Mouse (Mus musculus): Measurements from ENCODE around the gene Cradd. TPM values are rescaled to one million over a fixed set of nuclear protein-coding genes. Genes with fewer than 3 reads are reported as not detected.
A peak's percentile ranks its signal among the peaks of the same experiment; 100 is the strongest.

The Cradd gene
- polyA plus RNA-seq, 1 experiment from 2014 or later = 7.6 TPM

GRCm38 (mm10) chr10:95233044-95233443 lies 90.9 kb downstream of the Cradd start:
- Histone ChIP-seq H3K36me3 (no peaks in the 10 kb centered on the region), H3K9me3 (replicated peaks) (no peaks in the 10 kb centered on the region), H3K9ac (no peak overlapping the region), H3K4me1 (replicated peaks) (peaks cover 33% of the 10 kb centered on the region), H3K4me3 (no peak overlapping the region), H3K27ac (peak overlapping the region; percentile 17; the same call in 1 of the 2 replicates), H3K27me3 (no peaks in the 10 kb centered on the region), H3K4me2 (0 out of 2 replicates have a peak overlapping the region, but pooled peaks have one; percentile 5)
- 46% methylated on average over 10 of the region's 10 CpGs for WGBS
- 0 out of 2 replicates have a peak, but pooled peaks have one; percentile 28 for ATAC-seq (replicated peaks; ENCODE audit: insufficient number of reproducible peaks, insufficient read depth, low FRiP score, low read depth)

GRCm38 (mm10) chr10:95232554-95232953 lies 91.4 kb downstream of the Cradd start:
- Histone ChIP-seq H3K9ac (no peak overlapping the region), H3K4me3 (no peak overlapping the region), H3K9me3 (replicated peaks) (no peaks in the 10 kb centered on the region), H3K4me2 (no peak overlapping the region), H3K27me3 (no peaks in the 10 kb centered on the region), H3K36me3 (no peaks in the 10 kb centered on the region), H3K27ac (peak overlapping the region; percentile 24), H3K4me1 (replicated peaks) (peaks cover 33% of the 10 kb centered on the region)
- 45% methylated on average over 3 of the region's 3 CpGs for WGBS
- 0 out of 2 replicates have a peak, but pooled peaks have one; percentile 51 for ATAC-seq (replicated peaks; ENCODE audit: insufficient number of reproducible peaks, insufficient read depth, low FRiP score, low read depth)

DNA sequence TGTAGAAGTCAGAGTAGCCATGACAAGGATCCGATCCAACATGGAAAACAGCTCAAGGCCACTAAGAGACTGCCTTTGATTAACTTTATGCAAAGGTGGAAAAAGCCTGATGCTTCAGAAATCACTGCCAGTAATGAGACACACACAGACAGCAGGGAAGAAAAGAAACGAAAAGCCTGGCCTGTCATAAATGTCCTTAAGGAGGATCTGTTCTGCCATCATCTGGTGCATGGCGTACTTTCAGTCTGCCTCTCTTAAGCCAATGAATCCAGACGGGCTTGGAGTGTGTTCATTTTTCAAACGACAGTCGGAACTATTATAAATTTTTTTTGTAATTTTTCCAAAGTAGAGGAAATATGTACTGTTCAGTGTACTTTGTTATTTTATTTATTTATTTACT lies 95.7 kb downstream of the Cradd start:
- 76% methylated on average over 6 of the region's 6 CpGs for WGBS
- Histone ChIP-seq H3K4me1 (replicated peaks) (peaks cover 14% of the 10 kb centered on the region), H3K4me2 (no peak overlapping the region), H3K27me3 (no peaks in the 10 kb centered on the region), H3K27ac (no peak overlapping the region), H3K36me3 (no peaks in the 10 kb centered on the region), H3K9me3 (replicated peaks) (no peaks in the 10 kb centered on the region), H3K4me3 (no peak overlapping the region), H3K9ac (no peak overlapping the region)
- ATAC-seq (replicated peaks; ENCODE audit: insufficient number of reproducible peaks, insufficient read depth, low FRiP score, low read depth) = no peak

GRCm38 (mm10) chr10:95227590-95227989 lies 96.3 kb downstream of the Cradd start:
- no peaks in the 10 kb centered on the region for H3K36me3 ChIP-seq
- H3K27ac ChIP-seq = no peak overlapping the region
- ATAC-seq (replicated peaks; ENCODE audit: insufficient number of reproducible peaks, insufficient read depth, low FRiP score, low read depth) = no peak

GRCm38 (mm10) chr10:95226772-95227171 lies 97.2 kb downstream of the Cradd start:
- 65% methylated on average over 4 of the region's 4 CpGs for WGBS
- Histone ChIP-seq H3K4me2 (no peak overlapping the region), H3K36me3 (no peaks in the 10 kb centered on the region), H3K9ac (no peak overlapping the region), H3K27ac (no peak overlapping the region), H3K9me3 (replicated peaks) (no peaks in the 10 kb centered on the region), H3K4me3 (no peak overlapping the region), H3K27me3 (no peaks in the 10 kb centered on the region), H3K4me1 (replicated peaks) (peaks cover 8% of the 10 kb centered on the region)
- ATAC-seq (replicated peaks; ENCODE audit: insufficient number of reproducible peaks, insufficient read depth, low FRiP score, low read depth) = no peak

More at GRCm38 (mm10) chr10:95227590-95227989, 96.3 kb downstream of the Cradd start:
- no peaks in the 10 kb centered on the region for H3K9me3 ChIP-seq (replicated peaks)
- H3K4me1 ChIP-seq (replicated peaks) = peaks cover 10% of the 10 kb centered on the region
- H3K4me2 ChIP-seq = no peak overlapping the region
- WGBS = 40% methylated on average over 1 of the region's 1 CpGs
- no peak overlapping the region for H3K4me3 ChIP-seq
- no peak overlapping the region for H3K9ac ChIP-seq
- H3K27me3 ChIP-seq = no peaks in the 10 kb centered on the region

- no peak overlapping the region for H3K4me3 ChIP-seq
- no peaks in the 10 kb centered on the region for H3K36me3 ChIP-seq
- no peaks in the 10 kb centered on the region for H3K9me3 ChIP-seq (replicated peaks)
- peaks cover 11% of the 10 kb centered on the region for H3K4me1 ChIP-seq (replicated peaks)
- H3K27me3 ChIP-seq = no peaks in the 10 kb centered on the region
- no peak for ATAC-seq (replicated peaks; ENCODE audit: insufficient number of reproducible peaks, insufficient read depth, low FRiP score, low read depth)
- no peak overlapping the region for H3K4me2 ChIP-seq
- no peak overlapping the region for H3K27ac ChIP-seq
- WGBS = 77% methylated on average over 4 of the region's 4 CpGs
- H3K9ac ChIP-seq = no peak overlapping the region
These were observed 98.9 kb downstream of the Cradd start for GRCm38 (mm10) chr10:95225006-95225405.

DNA sequence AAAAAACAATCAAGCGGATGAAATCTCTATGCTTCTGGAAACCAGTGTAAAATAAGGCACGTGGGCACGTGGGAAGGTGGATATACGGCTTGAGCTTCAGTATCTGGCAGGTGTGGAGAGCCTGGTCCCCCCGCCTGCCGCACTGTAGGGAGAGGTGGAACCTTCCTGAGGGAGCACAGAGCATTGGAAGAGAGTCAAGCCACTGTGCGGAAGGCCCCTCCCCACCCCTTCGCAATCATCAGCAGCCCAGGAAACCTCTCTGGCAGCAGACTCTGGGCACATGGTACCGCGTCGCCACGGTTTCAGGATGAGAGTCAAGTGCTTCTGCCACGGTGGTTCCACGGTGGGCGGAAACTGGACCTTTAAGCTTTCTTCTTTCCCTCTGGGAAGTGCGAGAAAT lies 100.7 kb downstream of the Cradd start:
- Histone ChIP-seq H3K9me3 (replicated peaks) (no peaks in the 10 kb centered on the region), H3K27ac (no peak overlapping the region)
- WGBS = 65% methylated on average over 16 of the region's 16 CpGs

GRCm38 (mm10) chr10:95221914-95222313 lies 102.0 kb downstream of the Cradd start:
- H3K4me2 ChIP-seq = no peak overlapping the region
- H3K4me3 ChIP-seq = no peak overlapping the region
- H3K4me1 ChIP-seq (replicated peaks) = peaks cover 14% of the 10 kb centered on the region
- H3K27ac ChIP-seq = no peak overlapping the region
- H3K9ac ChIP-seq = no peak overlapping the region
- H3K9me3 ChIP-seq (replicated peaks) = no peaks in the 10 kb centered on the region
- ATAC-seq (replicated peaks; ENCODE audit: insufficient number of reproducible peaks, insufficient read depth, low FRiP score, low read depth) = no peak
- H3K27me3 ChIP-seq = no peaks in the 10 kb centered on the region
- H3K36me3 ChIP-seq = no peaks in the 10 kb centered on the region
- WGBS = 41% methylated on average over 9 of the region's 9 CpGs

More for the DNA sequence above, 100.7 kb downstream of the Cradd start:
- Histone ChIP-seq H3K4me1 (replicated peaks) (peaks cover 11% of the 10 kb centered on the region), H3K27me3 (no peaks in the 10 kb centered on the region), H3K4me2 (no peak overlapping the region; the same call in 1 of the 2 replicates), H3K4me3 (no peak overlapping the region), H3K9ac (no peak overlapping the region), H3K36me3 (no peaks in the 10 kb centered on the region)
- ATAC-seq (replicated peaks; ENCODE audit: insufficient number of reproducible peaks, insufficient read depth, low FRiP score, low read depth) = no peak

- Histone ChIP-seq H3K27ac (no peak overlapping the region), H3K4me3 (no peak overlapping the region), H3K27me3 (no peaks in the 10 kb centered on the region), H3K9me3 (replicated peaks) (no peaks in the 10 kb centered on the region), H3K4me2 (no peak overlapping the region), H3K36me3 (no peaks in the 10 kb centered on the region), H3K9ac (no peak overlapping the region), H3K4me1 (replicated peaks) (peaks cover 14% of the 10 kb centered on the region)
- WGBS = 81% methylated on average over 3 of the region's 3 CpGs
- no peak for ATAC-seq (replicated peaks; ENCODE audit: insufficient number of reproducible peaks, insufficient read depth, low FRiP score, low read depth)
These were observed 103.4 kb downstream of the Cradd start for GRCm38 (mm10) chr10:95220536-95220935.

GRCm38 (mm10) chr10:95218683-95219060 lies 105.3 kb downstream of the Cradd start:
- peak overlapping the region; percentile 14; the same call in 1 of the 2 replicates for H3K27ac ChIP-seq
- no peaks in the 10 kb centered on the region for H3K9me3 ChIP-seq (replicated peaks)
- peaks cover 17% of the 10 kb centered on the region for H3K4me1 ChIP-seq (replicated peaks)
- H3K9ac ChIP-seq = no peak overlapping the region
- H3K27me3 ChIP-seq = no peaks in the 10 kb centered on the region
- H3K36me3 ChIP-seq = no peaks in the 10 kb centered on the region
- ATAC-seq (replicated peaks; ENCODE audit: insufficient number of reproducible peaks, insufficient read depth, low FRiP score, low read depth) = no peak; the same call in 1 of the 2 replicates
- 66% methylated on average over 9 of the region's 9 CpGs for WGBS
- no peak overlapping the region for H3K4me3 ChIP-seq
- no peak overlapping the region for H3K4me2 ChIP-seq

DNA sequence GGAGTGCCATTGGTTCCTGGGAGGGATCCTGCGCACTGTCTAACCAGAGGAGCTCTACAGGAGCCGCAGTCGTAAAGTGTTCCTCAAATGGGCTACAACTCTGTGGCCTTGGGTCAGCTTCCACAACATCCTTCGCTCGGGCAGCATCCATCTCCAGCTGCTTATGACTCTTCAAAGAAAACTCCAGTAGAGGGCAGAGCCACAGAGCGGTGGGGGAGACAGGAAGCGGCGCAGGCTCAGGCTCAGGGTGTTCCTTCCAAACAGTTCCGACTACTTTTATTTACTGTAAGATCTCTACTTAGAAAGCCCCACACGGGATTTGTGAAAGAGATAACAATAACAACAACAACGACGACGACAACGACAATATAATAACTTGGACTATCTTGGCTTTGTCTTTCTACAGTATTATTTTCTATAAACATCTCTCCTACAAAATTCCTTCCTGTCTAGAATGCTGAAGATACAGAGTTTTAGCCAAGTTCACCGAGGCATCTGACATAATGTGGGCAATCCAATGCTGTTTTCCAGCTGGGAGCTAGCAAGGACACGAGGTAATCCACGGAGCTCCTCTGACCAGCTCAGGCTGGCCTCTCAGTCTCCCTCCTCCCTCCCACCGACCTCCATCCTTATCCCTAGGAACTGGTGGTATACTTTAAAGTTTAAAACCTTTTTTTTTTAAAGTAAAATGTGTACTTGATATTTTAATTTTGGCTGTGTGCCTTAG lies 105.8 kb downstream of the Cradd start:
- Histone ChIP-seq H3K4me3 (no peak overlapping the region), H3K36me3 (no peaks in the 10 kb centered on the region), H3K4me2 (no peak overlapping the region), H3K9ac (no peak overlapping the region), H3K9me3 (replicated peaks) (no peaks in the 10 kb centered on the region), H3K27me3 (no peaks in the 10 kb centered on the region), H3K27ac (peak overlapping the region; percentile 14; the same call in 1 of the 2 replicates), H3K4me1 (replicated peaks) (peaks cover 18% of the 10 kb centered on the region)
- WGBS = 44% methylated on average over 18 of the region's 18 CpGs
- ATAC-seq (replicated peaks; ENCODE audit: insufficient number of reproducible peaks, insufficient read depth, low FRiP score, low read depth) = peak; percentile 53; the same call in 1 of the 2 replicates

GRCm38 (mm10) chr10:95215324-95215723 lies 108.6 kb downstream of the Cradd start:
- 87% methylated on average over 15 of the region's 15 CpGs for WGBS

More at GRCm38 (mm10) chr10:95215324-95215723, 108.6 kb downstream of the Cradd start:
- Histone ChIP-seq H3K9ac (no peak overlapping the region), H3K36me3 (no peaks in the 10 kb centered on the region), H3K4me3 (no peak overlapping the region), H3K4me1 (replicated peaks) (peaks cover 16% of the 10 kb centered on the region), H3K27ac (no peak overlapping the region), H3K27me3 (no peaks in the 10 kb centered on the region), H3K9me3 (replicated peaks) (no peaks in the 10 kb centered on the region), H3K4me2 (no peak overlapping the region)
- ATAC-seq (replicated peaks; ENCODE audit: insufficient number of reproducible peaks, insufficient read depth, low FRiP score, low read depth) = no peak

Measured in heart, embryonic 15.5 days (tissue).